Mouse (Mus musculus) retina, postnatal 7 days (tissue): ENCODE measurements around the gene Rab40b.
"Not testable (repeated sequence)": the region's sequence is repeated elsewhere in the genome, so short reads cannot be mapped to it uniquely, and the experiment has no call there.

ENCODE experiments used
- DNase-seq: peaks from one replicate; pipeline ENCODE4 v3.0.0-alpha.2; 2012; ENCODE audit warnings: low read depth, low spot score

Rab40b gene

DNA sequence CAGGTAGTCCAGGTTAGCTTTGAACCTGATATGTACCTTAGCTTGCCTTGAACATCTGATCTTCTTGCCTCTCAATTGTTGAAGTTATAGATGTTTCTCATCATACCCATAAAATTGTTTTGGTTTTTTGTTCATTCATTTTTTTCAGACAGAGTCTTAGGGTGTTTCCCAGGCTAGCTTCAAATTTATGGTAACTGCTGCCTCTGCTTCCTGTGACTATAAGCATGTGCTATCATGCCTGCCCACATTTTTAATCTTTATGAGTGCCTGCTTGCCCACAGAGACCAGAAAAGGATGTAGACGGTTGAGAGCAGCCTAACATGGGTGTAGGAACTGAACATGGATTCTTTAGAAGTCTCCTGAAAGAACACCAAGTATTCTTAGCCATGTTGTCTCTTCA is 19.3 kb downstream of the Rab40b start:
- DNase-seq, result no peak

DNA sequence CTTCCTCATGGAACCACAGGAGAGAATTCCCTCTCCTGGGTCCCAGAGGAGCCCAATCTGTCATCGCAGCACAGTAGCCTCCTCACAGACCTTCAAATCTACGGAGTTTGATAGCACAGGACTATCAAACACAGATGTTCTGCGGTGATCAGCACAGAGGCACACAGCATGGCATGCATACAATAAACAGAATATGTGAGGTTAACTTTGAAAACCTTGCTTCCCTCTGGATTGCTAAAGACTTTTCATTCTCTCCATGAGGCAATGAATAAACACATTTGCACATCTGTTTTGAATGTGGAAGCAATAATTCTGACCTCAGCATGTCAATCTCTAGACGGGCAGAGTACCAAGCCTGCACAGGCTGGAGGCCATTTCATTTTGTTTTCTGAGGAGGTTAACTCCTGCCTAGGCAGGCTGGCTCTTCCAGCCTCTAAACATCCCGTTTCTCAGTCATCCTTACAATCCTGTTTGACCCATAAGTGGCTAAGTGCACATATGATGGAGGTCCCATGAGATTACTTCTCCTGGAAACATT is 20.8 kb downstream of the Rab40b start:
- DNase-seq, result no peak

DNA sequence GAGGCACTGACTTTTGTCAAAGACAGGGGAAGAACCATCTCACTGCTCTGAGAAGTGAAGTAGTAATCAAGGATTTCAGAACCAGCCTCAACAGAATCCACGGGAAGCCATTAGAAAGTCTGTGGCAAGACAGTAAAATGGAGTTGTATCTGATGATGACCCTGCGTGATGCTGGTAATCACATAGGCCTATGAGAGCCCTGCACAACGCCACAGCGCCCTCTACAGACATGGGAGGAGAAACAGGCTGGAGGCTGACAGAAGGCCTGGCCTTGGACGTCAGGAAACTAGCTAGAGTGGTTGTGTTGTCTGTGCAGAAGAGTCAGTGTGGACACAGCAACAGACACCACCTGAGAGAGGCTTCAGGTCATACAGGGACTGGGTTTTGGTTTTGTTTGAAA is 25.8 kb downstream of the Rab40b start:
- DNase-seq, result no peak

DNA sequence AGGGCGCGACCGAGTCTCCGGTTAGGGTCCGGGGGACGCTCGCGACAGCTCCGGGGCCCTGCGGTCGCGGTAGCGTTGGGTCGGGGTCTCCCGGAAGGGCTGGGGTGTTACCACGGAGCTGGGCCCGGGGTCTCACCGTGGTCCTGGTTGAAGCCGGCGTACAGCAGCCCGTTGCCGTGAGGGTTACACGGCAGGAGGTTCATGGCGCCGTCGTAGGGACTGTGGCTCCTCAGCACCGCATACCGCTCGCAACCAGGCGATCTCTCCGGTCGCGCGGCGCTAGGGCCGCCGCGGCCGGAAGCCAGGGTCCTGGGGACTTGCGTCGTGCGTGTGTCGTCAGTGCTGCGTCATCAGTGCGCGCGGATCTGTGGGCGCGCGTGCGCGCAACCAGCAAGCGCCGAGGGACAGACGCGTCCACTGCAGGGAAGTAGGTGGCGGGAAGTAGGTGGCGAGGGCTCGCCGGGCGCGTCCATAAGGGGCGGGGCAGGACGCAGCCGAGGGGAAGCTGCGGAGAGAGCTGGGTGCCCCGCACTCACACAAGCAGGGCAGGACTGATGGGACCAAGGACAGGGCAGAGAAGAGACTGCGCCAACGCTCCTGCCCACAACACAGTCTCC is 33.9 kb downstream of the Rab40b start, which contains the start of gene Wdr45b:
TSS of gene Wdr45b (minus strand) at position 355 of the 617 bp plus-strand sequence.
- peak; percentile 95 for DNase-seq

DNA sequence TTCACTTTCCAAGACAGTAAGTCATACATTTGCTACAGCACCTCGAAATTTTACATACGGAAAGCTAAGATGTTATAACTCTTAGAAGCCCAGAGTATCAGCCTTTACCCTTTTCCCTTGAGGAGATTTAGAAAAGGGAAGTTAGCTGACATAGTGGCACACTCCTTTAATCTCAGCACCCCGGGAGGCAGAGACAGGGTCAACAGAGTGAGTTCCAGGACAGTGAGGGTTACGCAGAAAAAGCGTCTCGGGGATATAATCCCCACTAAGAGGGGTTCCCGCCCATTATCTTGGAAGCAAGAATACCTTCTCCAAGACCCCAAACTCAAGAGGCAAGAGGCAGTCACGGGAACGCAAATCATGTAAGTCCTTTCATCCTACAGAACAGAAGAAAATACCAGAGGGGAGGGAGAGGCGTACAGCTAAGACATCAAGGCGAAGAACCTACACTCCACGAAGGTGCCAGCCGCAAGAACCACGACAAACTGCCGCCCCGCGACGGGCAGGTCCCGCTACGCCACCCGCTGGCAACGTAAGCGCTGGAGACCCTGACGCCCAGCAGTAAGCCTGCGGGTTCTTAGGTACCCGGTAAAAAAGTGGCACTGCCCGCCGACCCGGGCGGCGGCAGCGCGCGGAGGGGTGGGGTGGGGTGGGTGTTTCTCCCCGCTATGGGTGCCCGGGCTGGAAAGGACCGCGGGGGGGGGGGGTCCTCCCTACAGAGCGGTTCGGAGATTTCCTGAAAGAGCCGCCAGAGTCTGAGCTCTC is 34.5 kb downstream of the Rab40b start:
- DNase-seq, result peak; percentile 6

DNA sequence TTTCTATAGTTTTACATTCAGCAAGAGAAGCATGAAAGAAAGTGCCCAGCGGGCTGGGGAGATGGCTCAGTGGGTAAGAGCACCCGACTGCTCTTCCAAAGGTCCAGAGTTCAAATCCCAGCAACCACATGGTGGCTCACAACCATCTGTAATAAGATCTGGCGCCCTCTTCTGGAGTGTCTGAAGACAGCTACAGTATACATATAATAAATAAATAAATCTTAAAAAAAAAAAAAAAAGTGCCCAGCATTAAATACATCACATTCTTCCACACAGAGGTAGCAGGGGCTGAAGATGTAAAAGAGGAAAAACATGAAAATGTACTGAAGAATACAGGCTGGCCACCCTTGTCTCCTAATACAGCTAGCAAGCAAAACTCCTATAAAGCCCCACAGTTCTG is 39.3 kb downstream of the Rab40b start:
- DNase-seq, result not testable (repeated sequence)

DNA sequence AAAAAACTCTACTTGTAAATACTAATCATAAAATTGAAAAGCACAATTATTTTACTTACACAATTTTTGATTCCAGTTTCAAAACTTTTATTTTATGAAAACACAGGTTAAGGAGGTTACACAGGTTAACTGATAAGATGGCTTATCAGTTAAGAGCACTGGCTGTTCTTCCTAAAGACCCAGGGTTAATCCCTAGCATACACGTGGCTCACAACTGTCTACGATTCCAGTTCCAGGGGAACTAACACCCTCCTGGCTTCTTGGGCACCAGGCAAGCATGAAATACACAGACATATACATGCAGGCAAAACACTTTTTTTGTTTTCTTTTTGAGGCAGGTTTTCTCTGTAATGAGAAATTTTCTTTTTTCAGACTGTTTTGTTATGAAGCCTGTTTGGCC is 39.9 kb downstream of the Rab40b start:
- DNase-seq, result no peak

DNA sequence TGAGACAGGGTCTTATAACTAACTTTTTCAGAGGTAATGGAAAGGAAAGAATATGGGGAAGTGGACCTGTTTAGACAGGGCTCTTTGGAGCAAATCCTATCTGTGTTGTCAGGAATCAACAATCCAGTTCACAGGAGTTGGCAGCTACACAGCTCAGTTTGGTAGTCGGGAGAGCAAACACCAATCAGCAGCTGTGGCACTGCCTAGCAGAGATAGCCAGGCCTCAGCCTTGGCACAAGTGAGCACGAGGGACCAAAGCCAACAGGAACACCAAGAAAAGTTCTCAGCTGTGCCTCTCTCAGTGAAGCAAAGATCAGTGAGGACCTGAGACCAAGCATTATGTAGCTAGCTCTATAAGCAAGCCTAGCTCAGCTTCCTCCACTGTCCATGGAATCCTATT is 41.0 kb downstream of the Rab40b start:
- no peak for DNase-seq

DNA sequence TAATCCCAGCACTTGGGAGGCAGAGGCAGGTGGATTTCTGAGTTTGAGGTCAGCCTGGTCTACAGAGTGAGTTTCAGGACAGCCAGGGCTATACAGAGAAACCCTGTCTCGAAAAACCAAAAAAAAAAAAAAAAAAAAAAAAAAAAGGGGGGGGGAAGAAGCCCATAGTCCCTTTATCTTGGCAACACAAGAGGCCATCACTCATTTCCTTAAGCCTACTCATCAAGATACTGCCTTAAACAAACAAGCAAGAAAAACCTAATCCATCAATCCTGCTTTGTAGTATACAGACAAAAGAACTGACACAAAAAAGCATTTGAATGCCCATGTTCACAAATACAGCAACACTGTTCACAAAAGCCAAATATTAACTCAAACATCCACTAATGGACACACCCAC is 45.6 kb downstream of the Rab40b start:
- not testable (repeated sequence) for DNase-seq

DNA sequence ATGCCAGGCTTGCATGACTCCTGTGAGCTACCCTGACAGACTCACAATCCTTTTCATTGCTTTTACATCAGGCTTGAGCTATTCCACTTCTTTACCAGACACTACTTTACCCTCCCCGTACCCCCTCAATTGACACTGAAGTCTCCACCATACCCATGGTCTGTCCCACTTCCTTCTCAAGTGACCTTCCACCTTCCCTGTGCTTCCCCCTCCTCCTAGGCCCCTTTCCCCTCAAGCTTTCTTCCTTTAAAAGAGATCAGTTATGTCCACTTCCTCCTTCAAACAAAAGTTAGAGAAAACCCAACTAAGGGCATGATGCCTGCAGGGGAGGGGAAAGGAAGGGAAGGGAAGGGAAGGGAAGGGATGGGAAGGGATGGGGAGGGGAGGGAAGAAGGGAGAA is 47.8 kb downstream of the Rab40b start:
- no peak for DNase-seq

DNA sequence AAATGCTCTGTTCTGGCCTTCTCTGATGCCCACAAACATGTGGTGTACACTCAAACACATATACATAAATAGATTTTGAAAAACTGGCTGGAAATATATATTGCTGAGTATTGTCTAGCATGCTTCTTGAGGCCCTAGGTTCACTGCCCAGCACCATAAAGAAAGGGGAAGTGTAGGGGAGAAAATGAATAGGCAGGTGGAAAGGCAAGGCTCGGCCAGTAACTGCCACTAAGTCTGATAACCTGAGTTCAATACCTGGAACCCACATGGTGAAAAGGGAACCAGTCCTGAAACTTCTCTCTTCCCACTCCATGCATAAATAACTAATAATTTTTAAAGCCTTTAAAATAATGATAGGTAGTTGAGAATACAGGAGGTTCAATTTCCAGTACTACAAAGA is 48.4 kb downstream of the Rab40b start:
- DNase-seq, result no peak

DNA sequence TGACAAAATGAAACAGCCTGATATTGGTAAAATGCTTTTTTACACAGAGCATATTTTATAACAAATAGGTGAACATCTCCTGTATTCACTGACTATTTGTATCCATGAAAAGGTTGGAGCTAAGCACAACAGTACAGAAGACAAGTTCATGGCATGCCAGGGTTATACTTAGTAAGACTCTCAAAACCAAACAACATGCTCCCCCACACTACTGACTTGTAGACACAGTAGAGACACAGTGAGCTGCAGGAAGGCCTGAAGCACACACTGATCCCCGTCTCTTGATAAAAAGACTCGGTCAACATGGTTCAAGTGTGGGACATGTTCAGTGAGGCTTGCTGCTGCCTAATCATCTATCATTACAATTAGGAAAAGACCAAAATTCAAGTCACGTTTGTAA is 56.4 kb downstream of the Rab40b start:
- DNase-seq, result no peak

DNA sequence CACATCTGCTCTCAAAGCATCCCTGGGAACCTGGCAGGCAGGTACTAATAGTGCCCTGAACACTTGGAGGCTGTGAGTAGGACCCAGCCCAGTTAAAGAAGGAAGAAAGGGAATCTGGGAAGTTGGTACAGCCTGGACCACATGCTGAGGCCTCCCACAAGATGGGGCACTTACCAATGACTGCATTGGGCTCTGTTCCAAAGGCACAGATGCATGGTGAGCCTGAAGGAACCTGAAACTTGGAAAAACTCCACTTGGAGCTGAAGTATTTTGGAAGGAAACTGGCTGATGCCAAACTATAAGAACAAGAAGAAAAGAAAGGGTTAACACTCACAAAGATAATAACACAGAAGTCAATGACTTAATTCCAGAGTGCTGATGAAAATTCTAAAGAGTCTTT is 59.4 kb downstream of the Rab40b start:
- no peak for DNase-seq

DNA sequence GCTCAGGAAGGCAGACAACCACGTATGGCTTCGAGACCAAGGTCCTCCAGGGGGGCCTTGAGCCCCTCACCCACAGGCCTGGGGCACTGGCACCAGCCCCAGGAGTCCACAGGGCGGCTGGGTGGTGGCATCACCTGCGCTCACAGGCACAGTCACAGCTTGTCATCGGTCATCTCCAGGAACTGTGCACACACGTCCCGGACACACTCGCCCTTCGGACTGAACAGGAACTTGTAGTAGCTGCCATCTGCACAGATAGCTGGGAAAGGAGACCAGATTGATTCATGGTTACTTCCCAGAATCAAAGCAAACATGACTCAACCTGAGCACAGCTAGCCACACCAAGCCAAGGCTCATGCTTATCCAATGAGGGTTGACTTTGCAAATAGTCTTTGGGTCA is 59.8 kb downstream of the Rab40b start:
- no peak for DNase-seq

DNA sequence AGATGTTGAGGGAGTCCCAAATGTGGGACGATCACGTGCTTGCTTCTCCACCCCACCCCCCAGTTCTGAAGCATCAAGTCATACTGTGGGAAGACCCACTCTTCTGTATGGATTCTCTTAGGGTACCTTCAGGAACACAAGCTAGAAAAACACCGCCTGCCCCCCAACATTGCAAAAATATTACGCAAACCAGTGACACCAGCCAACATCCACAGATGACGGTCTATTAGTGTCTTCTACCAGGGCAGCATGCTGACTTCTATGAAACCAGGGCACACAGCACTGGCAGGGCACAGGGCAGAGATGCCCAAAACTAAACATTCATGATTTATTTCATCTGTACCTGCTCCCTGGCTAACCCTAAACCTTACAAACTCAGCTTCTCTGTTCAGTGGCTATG is 61.4 kb downstream of the Rab40b start:
- DNase-seq, result no peak

DNA sequence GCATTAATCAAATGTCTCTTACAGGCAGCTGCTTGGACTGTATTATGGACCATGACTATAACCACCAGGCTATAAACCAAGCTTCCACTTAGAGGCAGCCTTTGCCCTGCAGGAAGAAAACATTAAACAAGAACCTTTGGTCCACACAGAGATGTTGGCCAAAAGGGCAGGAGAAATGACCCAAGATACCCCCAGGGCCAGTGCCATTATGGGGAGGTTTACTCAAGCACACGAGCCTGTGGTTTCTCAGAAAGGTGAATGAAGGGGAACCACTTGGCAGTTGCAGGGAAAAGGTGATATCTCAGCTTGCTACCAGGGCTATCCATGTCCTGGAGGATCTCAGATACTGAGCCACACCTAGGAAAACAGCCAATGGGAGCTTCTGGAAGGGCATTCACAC is 62.0 kb downstream of the Rab40b start:
- DNase-seq, result no peak

DNA sequence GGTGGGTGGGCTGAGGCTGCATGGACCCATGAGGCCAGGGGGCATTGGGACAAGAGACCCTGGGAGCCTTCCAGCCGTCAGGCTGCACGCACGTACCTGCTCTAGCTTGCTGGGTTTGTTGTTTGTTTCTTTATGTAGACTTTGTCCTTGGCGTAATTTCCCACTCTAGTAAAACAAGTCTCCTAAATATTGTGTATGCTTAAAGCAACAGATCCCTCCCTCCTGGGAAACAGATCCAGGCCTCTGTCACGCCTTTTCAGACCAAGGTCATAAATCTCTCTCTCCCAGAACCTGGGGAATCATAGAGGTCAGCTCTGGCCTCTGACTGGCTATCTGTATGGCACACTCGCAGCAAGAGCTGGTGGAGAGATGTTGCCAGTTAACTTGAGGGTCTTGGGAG is 80.3 kb downstream of the Rab40b start:
- DNase-seq, result not testable (repeated sequence)

DNA sequence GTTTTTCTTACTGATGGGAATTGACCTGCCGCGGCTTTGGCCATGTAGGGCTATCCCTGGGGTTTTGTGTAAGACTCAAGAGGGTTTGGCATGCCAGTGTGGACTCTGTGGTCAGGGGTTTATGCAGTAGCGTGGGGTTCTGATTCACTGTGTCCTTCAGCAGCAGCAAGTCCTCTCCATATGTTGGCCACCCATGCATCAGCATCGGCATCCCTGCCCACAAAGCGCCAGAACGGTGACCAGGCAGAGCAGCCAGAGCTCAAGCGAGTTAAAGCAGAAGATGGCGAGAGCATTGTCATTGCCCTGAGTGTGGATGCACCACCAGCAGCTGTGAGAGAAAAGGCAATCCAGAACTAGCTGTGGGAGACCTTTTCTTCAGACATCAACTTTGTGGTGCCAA is 81.4 kb downstream of the Rab40b start:
- DNase-seq, result no peak
